Mouse (Mus musculus) kidney, adult 2 months (tissue): ENCODE measurements around the gene Cd68. TPM values are rescaled to one million over a fixed set of nuclear protein-coding genes. Genes with fewer than 3 reads are reported as not detected.
"Not testable (repeated sequence)": the region's sequence is repeated elsewhere in the genome, so short reads cannot be mapped to it uniquely, and the experiment has no call there.

Experiments
- DNase-seq: peaks from one replicate; pipeline ENCODE4 v3.0.0; 2021
- H3K27ac ChIP-seq: fragments of 200-500 bp; 2 replicates; pipeline ENCODE4 v1.5.1; 2012; ENCODE audit warnings: low read depth, low read length, control low read depth, inconsistent platforms; ENCODE audit not compliant: insufficient read depth
- H3K27me3 ChIP-seq: fragments of 200-500 bp; replicated peaks from 2 replicates; pipeline ENCODE4 v1.6.1; 2012; ENCODE audit warnings: mild to moderate bottlenecking, moderate library complexity, low read length, inconsistent platforms; ENCODE audit not compliant: control insufficient read depth, insufficient read depth
- H3K36me3 ChIP-seq: fragments of 200-500 bp; 2 replicates; pipeline ENCODE4 v1.6.1; 2012; ENCODE audit warnings: mild to moderate bottlenecking, moderate library complexity, low read length, inconsistent platforms; ENCODE audit not compliant: control insufficient read depth, insufficient read depth
- H3K4me1 ChIP-seq: fragments of 200-500 bp; 2 replicates; pipeline ENCODE4 v1.6.1; 2011; ENCODE audit warnings: low read length; ENCODE audit not compliant: control insufficient read depth, insufficient read depth
- H3K4me3 ChIP-seq: fragments of 200-500 bp; 2 replicates; pipeline ENCODE4 v1.5.1; 2011; ENCODE audit warnings: mild to moderate bottlenecking, low read depth, low read length, control low read depth; ENCODE audit not compliant: insufficient read depth
- CTCF ChIP-seq: fragments of 200-500 bp; conservative IDR thresholded peaks from 2 replicates; pipeline ENCODE4 v1.5.1; 2011; ENCODE audit warnings: low read depth, mild to moderate bottlenecking, control low read depth, low read length, moderate library complexity, mixed read lengths; ENCODE audit not compliant: insufficient read depth, insufficient read length
- POLR2A ChIP-seq: fragments of 200-500 bp; IDR thresholded peaks from one replicate; pipeline ENCODE4 v1.6.1; 2011; ENCODE audit warnings: low read depth, low read length, control low read depth
- WGBS: fragments of 180-500 bp; shearing (Covaris S2); methylation state at CpG from one replicate; pipeline ENCODE4 v1.1.7; 2018; 5-methylcytosine and 5-hydroxymethylcytosine counted together
- polyA plus RNA-seq: library from polyadenylated mRNA; depleted of rRNA; stranded (reverse); fragments of >200 nt; gene quantifications from 2 replicates; pipeline ENCODE4 v1.2.3, GENCODE M21; 2012

Cd68 gene
- polyA plus RNA-seq, 1 experiment: 10.7 TPM

GRCm38 (mm10) chr11:69653399-69653798 lies 12.6 kb downstream of the Cd68 start:
- no peak overlapping the region for H3K27ac ChIP-seq
- TF ChIP-seq CTCF: no peak
- H3K4me1 ChIP-seq: no peaks in the 10 kb centered on the region
- H3K27me3 ChIP-seq: no peaks in the 10 kb centered on the region
- H3K36me3 ChIP-seq: peaks cover 14% of the 10 kb centered on the region
- 74% methylated on average over 5 of the region's 5 CpGs for WGBS
- H3K4me3 ChIP-seq: no peak overlapping the region
- no peak for DNase-seq

DNA sequence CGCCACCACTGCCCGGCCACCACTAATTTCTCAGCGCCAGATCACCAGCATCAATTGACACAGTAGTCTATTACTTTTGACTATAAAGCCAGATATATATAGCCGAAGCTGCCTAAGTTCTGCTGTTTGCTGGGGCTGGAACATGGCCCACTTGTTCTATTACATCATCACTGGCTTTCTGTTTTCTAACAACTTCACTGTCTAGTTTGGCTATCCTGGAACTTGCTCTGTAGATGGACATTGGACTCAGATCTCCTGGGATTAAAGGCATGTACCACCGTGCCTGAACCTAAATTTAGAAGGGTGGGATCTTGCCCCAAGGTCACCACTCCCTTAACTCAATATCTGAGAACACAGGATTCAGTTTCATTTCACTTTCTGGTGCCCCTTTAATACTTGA lies 20.1 kb downstream of the Cd68 start:
- Histone ChIP-seq H3K27ac (no peak overlapping the region), H3K4me3 (no peak overlapping the region)
- WGBS: 75% methylated on average over 5 of the region's 5 CpGs

DNA sequence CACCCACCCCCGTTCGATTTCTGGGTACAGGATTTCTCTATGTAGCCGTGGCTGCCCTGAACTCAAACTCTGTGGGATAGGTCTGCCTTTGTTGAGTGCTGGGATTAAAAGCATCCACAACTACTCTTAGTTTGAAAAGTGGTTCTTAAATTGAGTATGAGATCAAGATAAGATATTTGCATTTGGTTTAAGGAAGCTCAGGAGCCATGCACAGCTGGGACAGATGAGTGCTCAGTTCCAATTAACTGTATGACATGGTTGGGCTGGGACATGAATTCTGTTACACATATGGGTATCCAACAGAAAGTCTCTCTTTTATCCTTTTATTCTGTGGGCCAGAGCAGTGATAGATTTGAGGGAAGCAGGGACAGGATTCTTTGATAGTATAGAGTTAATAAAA lies 30.5 kb downstream of the Cd68 start:
- Histone ChIP-seq H3K4me1 (peaks cover 3% of the 10 kb centered on the region; the same call in 1 of the 2 replicates), H3K27ac (no peak overlapping the region), H3K27me3 (no peaks in the 10 kb centered on the region), H3K36me3 (peaks cover 1% of the 10 kb centered on the region; the same call in 1 of the 2 replicates), H3K4me3 (no peak overlapping the region)
- no peak for DNase-seq
- WGBS: 68% methylated on average over 3 of the region's 3 CpGs
- TF ChIP-seq POLR2A (no peak), CTCF (no peak)

More for the DNA sequence above, 20.1 kb downstream of the Cd68 start:
- no peak for TF ChIP-seq CTCF
- no peak for TF ChIP-seq POLR2A
- H3K27me3 ChIP-seq: no peaks in the 10 kb centered on the region
- peak; percentile 25 for DNase-seq
- H3K4me1 ChIP-seq: no peaks in the 10 kb centered on the region; the same call in 1 of the 2 replicates
- H3K36me3 ChIP-seq: peaks cover 19% of the 10 kb centered on the region

DNA sequence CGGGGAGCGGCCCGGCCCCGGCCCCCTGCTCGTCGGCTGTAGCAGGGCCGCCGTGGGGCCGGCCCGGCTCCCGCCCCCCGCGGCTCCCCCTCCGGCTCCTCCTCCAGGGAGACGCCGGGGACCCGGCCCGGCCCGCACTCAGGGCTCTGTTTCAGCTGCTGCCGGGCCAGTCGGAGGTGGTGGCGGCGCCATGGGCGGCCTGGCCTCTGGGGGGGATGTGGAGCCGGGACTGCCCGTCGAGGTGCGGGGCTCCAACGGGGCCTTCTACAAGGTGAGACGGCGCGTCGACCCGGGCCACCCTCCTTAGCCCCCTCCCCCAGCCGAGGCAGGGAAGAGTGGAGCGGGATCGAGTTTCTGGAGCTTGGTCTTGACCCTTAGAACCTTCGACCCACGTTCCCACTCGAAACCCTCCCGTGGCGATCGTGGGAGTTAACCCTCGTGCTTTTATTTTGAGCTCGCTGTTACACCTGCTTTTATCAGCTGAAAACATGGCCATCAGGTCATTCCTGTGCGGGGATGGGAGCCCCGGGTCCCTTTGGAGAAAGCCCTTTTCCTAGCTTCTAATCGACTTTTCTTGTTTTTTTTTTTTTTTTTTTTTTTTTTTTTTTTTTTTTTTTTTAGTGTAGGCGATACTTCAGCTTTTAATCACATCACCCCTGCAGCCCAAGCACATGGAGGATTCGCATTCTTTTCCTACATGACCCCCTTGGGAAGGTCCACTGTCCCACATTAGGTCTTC lies 32.7 kb downstream of the Cd68 start:
- no peaks in the 10 kb centered on the region; the same call in 1 of the 2 replicates for H3K36me3 ChIP-seq
- WGBS: under 1% methylated on average over 50 of the region's 50 CpGs
- H3K4me1 ChIP-seq: peaks cover 3% of the 10 kb centered on the region; the same call in 1 of the 2 replicates
- TF ChIP-seq CTCF (no peak), POLR2A (no peak)
- no peak for DNase-seq
- H3K4me3 ChIP-seq: peak overlapping the region; percentile 96
- peak overlapping the region; percentile 59 for H3K27ac ChIP-seq
- no peaks in the 10 kb centered on the region for H3K27me3 ChIP-seq

GRCm38 (mm10) chr11:69632284-69633089 lies 33.5 kb downstream of the Cd68 start, which contains the start of gene Fxr2:
Gene Fxr2 (plus strand): TSS chr11:69632990.
- TF ChIP-seq CTCF: peak; percentile 82
- TF ChIP-seq POLR2A: no peak
- DNase-seq: peak; percentile 100
- Histone ChIP-seq H3K27ac (peak within 1 kb of the TSS; percentile 59), H3K36me3 (no peaks in the 10 kb centered on the region; the same call in 1 of the 2 replicates), H3K4me3 (peak within 1 kb of the TSS; percentile 96), H3K4me1 (peaks cover 3% of the 10 kb centered on the region; the same call in 1 of the 2 replicates), H3K27me3 (no peaks in the 10 kb centered on the region)
- WGBS: under 1% methylated on average over 56 of the region's 56 CpGs

DNA sequence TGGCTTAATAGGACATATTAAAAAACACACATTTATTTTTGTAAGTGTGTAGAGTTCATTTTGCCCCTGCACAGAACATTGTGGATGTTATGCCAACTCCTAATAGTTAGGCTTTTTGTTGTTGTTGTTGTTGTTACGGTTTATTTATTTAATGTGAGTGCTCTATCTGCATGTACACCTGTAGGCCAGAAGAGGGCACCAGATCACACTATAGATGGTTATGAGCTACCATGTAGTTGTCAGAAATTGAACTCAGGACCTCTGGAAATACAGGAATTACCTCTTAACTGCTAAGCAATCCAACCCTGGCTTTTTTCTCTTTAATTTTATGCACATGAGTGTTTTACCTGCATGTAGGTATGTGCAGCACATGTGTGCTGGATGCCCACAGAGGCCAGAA lies 36.2 kb downstream of the Cd68 start:
- Histone ChIP-seq H3K4me3 (no peak overlapping the region), H3K27me3 (no peaks in the 10 kb centered on the region), H3K36me3 (no peaks in the 10 kb centered on the region), H3K27ac (no peak overlapping the region), H3K4me1 (peaks cover 3% of the 10 kb centered on the region; the same call in 1 of the 2 replicates)
- DNase-seq: peak; percentile 38
- no peak for TF ChIP-seq POLR2A
- peak; percentile 16; the same call in 1 of the 2 replicates for TF ChIP-seq CTCF
- WGBS: 44% methylated on average over 1 of the region's 1 CpGs

- TF ChIP-seq POLR2A (no peak), CTCF (peak; percentile 99)
- Histone ChIP-seq H3K36me3 (no peaks in the 10 kb centered on the region), H3K4me3 (no peak overlapping the region), H3K27me3 (no peaks in the 10 kb centered on the region), H3K4me1 (no peaks in the 10 kb centered on the region), H3K27ac (no peak overlapping the region)
- WGBS: 38% methylated on average over 6 of the region's 6 CpGs
- DNase-seq: peak; percentile 87
These were observed 37.7 kb downstream of the Cd68 start for GRCm38 (mm10) chr11:69628286-69628685.

DNA sequence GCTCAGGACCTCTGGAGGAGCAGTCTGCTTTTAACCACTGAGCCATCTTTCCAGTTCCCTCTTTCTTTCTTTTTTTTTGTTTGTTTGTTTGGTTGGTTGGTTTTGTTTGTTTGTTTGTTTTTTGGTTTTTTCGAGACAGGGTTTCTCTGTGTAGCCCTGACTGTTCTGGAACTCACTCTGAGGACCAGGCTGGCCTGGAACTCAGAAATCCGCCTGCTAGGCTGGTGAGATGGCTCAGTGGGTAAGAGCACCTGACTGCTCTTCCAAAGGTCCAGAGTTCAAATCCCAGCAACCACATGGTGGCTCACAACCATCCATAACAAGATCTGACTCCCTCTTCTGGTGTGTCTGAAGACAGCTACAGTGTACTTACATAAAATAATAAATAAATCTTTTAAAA lies 41.6 kb downstream of the Cd68 start:
- H3K4me1 ChIP-seq, H3K27ac ChIP-seq, H3K36me3 ChIP-seq, H3K4me3 ChIP-seq, DNase-seq, H3K27me3 ChIP-seq: not testable (repeated sequence)
- 84% methylated on average over 2 of the region's 2 CpGs for WGBS
